Mouse (Mus musculus): ENCODE results near the gene Rgl1. TPM values are rescaled to one million over a fixed set of nuclear protein-coding genes. Genes with fewer than 3 reads are reported as not detected.

Rgl1 gene
- total and polyA plus RNA-seq, 2 experiments = 4.2 to 10.2 TPM

DNA sequence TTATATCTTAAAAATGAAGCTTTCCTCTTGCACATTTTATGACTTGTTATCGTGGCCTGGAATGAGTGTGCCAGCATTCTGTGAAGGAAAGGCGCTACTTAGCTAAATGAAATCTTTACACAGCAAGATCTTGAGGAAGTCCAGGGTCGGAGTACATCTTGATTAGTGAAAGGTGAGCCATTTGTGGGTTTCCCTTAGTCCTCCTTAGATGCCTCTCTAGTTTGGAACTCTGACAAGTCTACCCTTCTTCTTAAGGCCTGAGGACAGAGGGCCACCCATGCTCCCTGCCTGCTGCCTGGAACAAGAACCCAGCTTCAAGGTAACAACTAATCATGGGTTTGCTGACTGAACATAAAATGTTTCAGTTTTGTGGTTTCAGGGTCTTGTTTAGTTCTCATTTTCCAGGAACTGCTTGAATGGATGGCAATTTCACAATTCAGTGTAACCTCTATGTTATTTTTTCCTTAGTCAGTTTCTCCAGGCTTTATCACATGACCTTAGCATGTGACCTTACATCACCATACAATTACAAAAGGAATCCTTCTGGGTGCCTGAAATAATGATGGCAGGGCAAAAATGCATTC is 225.8 kb downstream of the Rgl1 start:
- H3K79me2 ChIP-seq (ENCODE audit: control insufficient read depth, insufficient read depth, low read length) = no peaks in the 10 kb centered on the region
- no peak overlapping the region for H3K9ac ChIP-seq (ENCODE audit: low read depth, low read length)
- no peaks in the 10 kb centered on the region for H3K4me1 ChIP-seq (ENCODE audit: control insufficient read depth, insufficient read depth, low read length)
- WGBS = 74% methylated on average over 3 of the region's 3 CpGs
- peak; percentile 42 for DNase-seq (ENCODE audit: extremely low read depth, low read depth, low spot score)
- no peak overlapping the region for H3K27ac ChIP-seq (replicated peaks; ENCODE audit: insufficient read depth, low read depth, low read length)
- TF ChIP-seq CTCF (IDR thresholded peaks at IDR 0.05; ENCODE audit: low read depth, low read length) (no peak), POLR2A (IDR thresholded peaks at IDR 0.05; ENCODE audit: extremely low read depth, insufficient read depth, low read length) (no peak)
- H3K27me3 ChIP-seq (ENCODE audit: control insufficient read depth, insufficient read depth, low read length) = no peaks in the 10 kb centered on the region
- no peak overlapping the region for H3K4me3 ChIP-seq (ENCODE audit: insufficient read depth, low read depth, low read length)
- H3K36me3 ChIP-seq (ENCODE audit: control insufficient read depth, insufficient read depth, low read length) = peaks cover 4% of the 10 kb centered on the region; the same call in 1 of the 2 replicates

GRCm38 (mm10) chr1:152538817-152539216 is 227.3 kb downstream of the Rgl1 start:
- no peak overlapping the region for H3K4me3 ChIP-seq (ENCODE audit: insufficient read depth, low read depth, low read length)
- no peaks in the 10 kb centered on the region for H3K4me1 ChIP-seq (ENCODE audit: control insufficient read depth, insufficient read depth, low read length)
- H3K27me3 ChIP-seq (ENCODE audit: control insufficient read depth, insufficient read depth, low read length) = no peaks in the 10 kb centered on the region
- H3K79me2 ChIP-seq (ENCODE audit: control insufficient read depth, insufficient read depth, low read length) = no peaks in the 10 kb centered on the region
- TF ChIP-seq CTCF (IDR thresholded peaks at IDR 0.05; ENCODE audit: low read depth, low read length) (no peak), POLR2A (IDR thresholded peaks at IDR 0.05; ENCODE audit: extremely low read depth, insufficient read depth, low read length) (no peak)
- WGBS = 52% methylated on average over 4 of the region's 4 CpGs
- DNase-seq (ENCODE audit: extremely low read depth, low read depth, low spot score) = peak; percentile 92
- H3K9ac ChIP-seq (ENCODE audit: low read depth, low read length) = no peak overlapping the region
- H3K27ac ChIP-seq (replicated peaks; ENCODE audit: insufficient read depth, low read depth, low read length) = no peak overlapping the region
- H3K36me3 ChIP-seq (ENCODE audit: control insufficient read depth, insufficient read depth, low read length) = peaks cover 2% of the 10 kb centered on the region

DNA sequence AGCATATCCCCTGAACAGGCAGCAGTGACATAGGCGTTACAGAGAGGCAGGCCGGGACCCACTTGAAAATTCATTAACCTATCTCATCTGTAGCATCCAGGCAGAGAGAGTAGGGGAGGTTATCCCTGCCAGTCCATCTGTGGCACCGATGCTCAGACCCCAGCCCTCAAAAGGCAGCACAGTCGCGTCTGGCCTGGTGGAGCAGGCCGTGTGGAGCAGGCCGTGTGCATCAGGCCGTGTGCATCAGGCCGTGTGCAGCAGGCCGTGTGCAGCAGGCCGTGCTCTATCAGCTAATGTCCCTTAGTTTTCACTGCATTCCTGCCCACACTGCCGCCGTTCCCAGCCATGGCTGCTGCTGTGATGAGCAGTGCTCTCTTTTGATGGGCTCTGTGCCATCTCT is 229.0 kb downstream of the Rgl1 start:
- WGBS = 89% methylated on average over 13 of the region's 13 CpGs

DNA sequence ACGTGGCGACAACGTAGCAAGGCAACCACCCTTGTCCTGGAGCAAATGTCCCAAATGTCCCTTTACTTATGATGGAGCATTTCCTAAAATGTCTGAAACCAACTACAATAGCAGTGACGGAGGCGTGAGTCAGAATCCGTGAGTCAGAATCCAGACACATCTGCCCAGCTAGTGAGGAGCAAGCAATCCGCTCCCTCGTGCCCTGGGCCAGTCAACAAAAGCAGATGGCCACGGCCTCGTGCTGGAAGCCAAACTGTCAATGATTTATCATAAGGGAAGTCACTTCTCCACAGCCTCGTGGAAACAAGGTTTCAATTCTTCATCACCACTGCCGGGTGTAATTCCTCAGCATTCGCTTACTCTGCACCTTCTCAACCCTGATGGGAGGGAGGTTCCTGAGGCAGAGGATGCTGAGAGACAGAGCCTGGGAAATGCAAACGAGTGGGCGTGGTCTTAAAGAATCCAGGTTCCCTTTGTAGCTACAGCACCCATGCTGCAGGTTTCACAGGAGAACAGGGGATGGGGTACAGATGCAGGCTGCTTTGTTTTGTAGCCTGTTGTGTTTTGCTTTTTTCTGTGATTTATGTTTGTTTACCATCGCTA is 229.6 kb downstream of the Rgl1 start:
- TF ChIP-seq CTCF (IDR thresholded peaks at IDR 0.05; ENCODE audit: low read depth, low read length) = no peak
- TF ChIP-seq POLR2A (IDR thresholded peaks at IDR 0.05; ENCODE audit: extremely low read depth, insufficient read depth, low read length) = no peak
- no peaks in the 10 kb centered on the region for H3K4me1 ChIP-seq (ENCODE audit: control insufficient read depth, insufficient read depth, low read length)
- no peak overlapping the region for H3K27ac ChIP-seq (replicated peaks; ENCODE audit: insufficient read depth, low read depth, low read length)
- H3K9ac ChIP-seq (ENCODE audit: low read depth, low read length) = no peak overlapping the region
- H3K36me3 ChIP-seq (ENCODE audit: control insufficient read depth, insufficient read depth, low read length) = peaks cover 2% of the 10 kb centered on the region
- no peaks in the 10 kb centered on the region for H3K27me3 ChIP-seq (ENCODE audit: control insufficient read depth, insufficient read depth, low read length)
- DNase-seq (ENCODE audit: extremely low read depth, low read depth, low spot score) = peak; percentile 46
- WGBS = 56% methylated on average over 16 of the region's 16 CpGs
- no peaks in the 10 kb centered on the region for H3K79me2 ChIP-seq (ENCODE audit: control insufficient read depth, insufficient read depth, low read length)
- H3K4me3 ChIP-seq (ENCODE audit: insufficient read depth, low read depth, low read length) = no peak overlapping the region

More for the DNA sequence above, 229.0 kb downstream of the Rgl1 start:
- Histone ChIP-seq H3K4me1 (ENCODE audit: control insufficient read depth, insufficient read depth, low read length) (no peaks in the 10 kb centered on the region), H3K4me3 (ENCODE audit: insufficient read depth, low read depth, low read length) (no peak overlapping the region), H3K27ac (replicated peaks; ENCODE audit: insufficient read depth, low read depth, low read length) (no peak overlapping the region), H3K27me3 (ENCODE audit: control insufficient read depth, insufficient read depth, low read length) (no peaks in the 10 kb centered on the region), H3K36me3 (ENCODE audit: control insufficient read depth, insufficient read depth, low read length) (peaks cover 2% of the 10 kb centered on the region), H3K9ac (ENCODE audit: low read depth, low read length) (no peak overlapping the region), H3K79me2 (ENCODE audit: control insufficient read depth, insufficient read depth, low read length) (no peaks in the 10 kb centered on the region)
- DNase-seq (ENCODE audit: extremely low read depth, low read depth, low spot score) = no peak
- no peak for TF ChIP-seq CTCF (IDR thresholded peaks at IDR 0.05; ENCODE audit: low read depth, low read length)
- no peak for TF ChIP-seq POLR2A (IDR thresholded peaks at IDR 0.05; ENCODE audit: extremely low read depth, insufficient read depth, low read length)

DNA sequence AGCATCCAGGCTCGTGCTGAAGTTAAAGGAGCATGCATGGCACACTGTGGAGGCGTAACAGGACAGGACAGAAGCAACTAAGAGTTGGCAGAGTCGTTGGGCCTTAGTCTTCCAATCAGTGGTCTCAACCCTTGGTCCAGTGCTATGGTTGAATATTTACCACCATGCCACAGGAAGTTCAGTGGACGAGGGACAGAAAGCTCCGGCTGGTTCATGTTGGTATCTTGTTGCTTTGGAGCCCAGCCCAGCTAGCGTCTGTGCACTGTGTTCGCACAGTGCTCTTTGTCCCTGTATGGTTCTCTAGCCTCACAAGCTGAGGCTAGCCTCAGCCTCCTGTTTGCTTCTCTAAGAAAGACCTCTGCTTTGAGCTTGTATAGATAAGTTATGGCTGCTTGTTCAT is 231.6 kb downstream of the Rgl1 start:
- DNase-seq (ENCODE audit: extremely low read depth, low read depth, low spot score) = no peak
- Histone ChIP-seq H3K36me3 (ENCODE audit: control insufficient read depth, insufficient read depth, low read length) (peaks cover 5% of the 10 kb centered on the region), H3K4me3 (ENCODE audit: insufficient read depth, low read depth, low read length) (no peak overlapping the region), H3K79me2 (ENCODE audit: control insufficient read depth, insufficient read depth, low read length) (no peaks in the 10 kb centered on the region), H3K27ac (replicated peaks; ENCODE audit: insufficient read depth, low read depth, low read length) (no peak overlapping the region), H3K4me1 (ENCODE audit: control insufficient read depth, insufficient read depth, low read length) (no peaks in the 10 kb centered on the region), H3K9ac (ENCODE audit: low read depth, low read length) (no peak overlapping the region), H3K27me3 (ENCODE audit: control insufficient read depth, insufficient read depth, low read length) (no peaks in the 10 kb centered on the region)
- no peak for TF ChIP-seq POLR2A (IDR thresholded peaks at IDR 0.05; ENCODE audit: extremely low read depth, insufficient read depth, low read length)
- no peak for TF ChIP-seq CTCF (IDR thresholded peaks at IDR 0.05; ENCODE audit: low read depth, low read length)
- WGBS = 65% methylated on average over 7 of the region's 7 CpGs

GRCm38 (mm10) chr1:152531498-152531897 is 234.7 kb downstream of the Rgl1 start:
- no peaks in the 10 kb centered on the region for H3K27me3 ChIP-seq (ENCODE audit: control insufficient read depth, insufficient read depth, low read length)
- H3K4me1 ChIP-seq (ENCODE audit: control insufficient read depth, insufficient read depth, low read length) = peaks cover 1% of the 10 kb centered on the region; the same call in 1 of the 2 replicates
- peaks cover 5% of the 10 kb centered on the region for H3K36me3 ChIP-seq (ENCODE audit: control insufficient read depth, insufficient read depth, low read length)
- 0 out of 2 replicates have a peak overlapping the region, but pooled peaks have one; percentile 5 for H3K27ac ChIP-seq (replicated peaks; ENCODE audit: insufficient read depth, low read depth, low read length)
- H3K9ac ChIP-seq (ENCODE audit: low read depth, low read length) = no peak overlapping the region
- DNase-seq (ENCODE audit: extremely low read depth, low read depth, low spot score) = no peak
- WGBS = 68% methylated on average over 15 of the region's 15 CpGs
- H3K79me2 ChIP-seq (ENCODE audit: control insufficient read depth, insufficient read depth, low read length) = no peaks in the 10 kb centered on the region
- no peak for TF ChIP-seq POLR2A (IDR thresholded peaks at IDR 0.05; ENCODE audit: extremely low read depth, insufficient read depth, low read length)
- TF ChIP-seq CTCF (IDR thresholded peaks at IDR 0.05; ENCODE audit: low read depth, low read length) = peak; percentile 5; the same call in 1 of the 2 replicates
- H3K4me3 ChIP-seq (ENCODE audit: insufficient read depth, low read depth, low read length) = no peak overlapping the region

All from liver, adult 2 months (tissue).